Mouse (Mus musculus) liver, embryonic 11.5 days (tissue): ENCODE measurements around the gene Ski. TPM values are rescaled to one million over a fixed set of nuclear protein-coding genes. Genes with fewer than 3 reads are reported as not detected.
A peak's percentile ranks its signal among the peaks of the same experiment; 100 is the strongest.

Experiments used
- ATAC-seq: fragments of 200-750 bp; cut with Nextera tagmentation; replicated peaks from 2 replicates; pipeline ENCODE4 v1.8.0; 2017; ENCODE audit warnings: moderate number of reproducible peaks, mild to moderate bottlenecking, moderate TSS enrichment, moderate library complexity; ENCODE audit not compliant: low FRiP score
- DNase-seq: peaks from one replicate; pipeline ENCODE4 v3.0.0-alpha.2; 2017; ENCODE audit warnings: low spot score
- H3K27ac ChIP-seq: fragments of 300-500 bp; sonication (generic); 2 replicates; pipeline ENCODE4 v1.5.1; 2014; ENCODE audit warnings: mild to moderate bottlenecking, low read depth, low read length, control low read depth
- H3K27me3 ChIP-seq: fragments of 300-500 bp; sonication (generic); replicated peaks from 2 replicates; pipeline ENCODE4 v1.6.1; 2014; ENCODE audit warnings: low read length, mixed read lengths; ENCODE audit not compliant: control insufficient read depth, insufficient read depth
- H3K36me3 ChIP-seq: fragments of 300-500 bp; sonication (generic); 2 replicates; pipeline ENCODE4 v1.6.1; 2014; ENCODE audit warnings: mild to moderate bottlenecking, low read length, moderate library complexity, mixed read lengths; ENCODE audit not compliant: control insufficient read depth, insufficient read depth
- H3K4me1 ChIP-seq: fragments of 300-500 bp; sonication (generic); replicated peaks from 2 replicates; pipeline ENCODE4 v1.6.1; 2014; ENCODE audit warnings: low read length, mixed read lengths; ENCODE audit not compliant: control insufficient read depth, insufficient read depth
- H3K4me2 ChIP-seq: fragments of 300-500 bp; sonication (generic); 2 replicates; pipeline ENCODE4 v1.6.1; 2014; ENCODE audit warnings: mild to moderate bottlenecking, control low read depth, moderate library complexity
- H3K4me3 ChIP-seq: fragments of 300-500 bp; sonication (generic); 2 replicates; pipeline ENCODE4 v1.5.1; 2014; ENCODE audit warnings: low read depth, low read length, control low read depth
- H3K9ac ChIP-seq: fragments of 300-500 bp; sonication (generic); 2 replicates; pipeline ENCODE4 v1.6.1; 2014; ENCODE audit warnings: low read depth, low read length, control low read depth
- H3K9me3 ChIP-seq: fragments of 300-500 bp; sonication (generic); 2 replicates; pipeline ENCODE4 v1.6.1; 2016; ENCODE audit warnings: low read length, inconsistent platforms, mixed read lengths; ENCODE audit not compliant: control insufficient read depth
- WGBS: fragments of 180-500 bp; shearing (Covaris S2); extraction: QIAGEN DNeasy Blood & Tissue Kit; methylation state at CpG from one replicate; pipeline ENCODE4 v1.1.7; 2014; 5-methylcytosine and 5-hydroxymethylcytosine counted together
- polyA plus RNA-seq: library from polyadenylated mRNA; unstranded; fragments of >200 nt; fragmentation: Nextera tagmentation; extraction: Ambion mirVana; gene quantifications from 2 replicates; pipeline ENCODE4 v1.2.1, GENCODE M21; 2014

Gene Ski
- polyA plus RNA-seq, 1 experiment from 2014 or later: 9.8 TPM

- H3K27me3 ChIP-seq: peaks cover 11% of the 10 kb centered on the region; the same call in 1 of the 2 replicates
- peaks cover 8% of the 10 kb centered on the region for H3K4me1 ChIP-seq
- no peaks in the 10 kb centered on the region for H3K9me3 ChIP-seq
- ATAC-seq (no peak), DNase-seq (no peak)
- no peak overlapping the region for H3K4me2 ChIP-seq
- H3K36me3 ChIP-seq: no peaks in the 10 kb centered on the region
- no peak overlapping the region for H3K9ac ChIP-seq
- H3K27ac ChIP-seq: no peak overlapping the region
- no peak overlapping the region for H3K4me3 ChIP-seq
- 80% methylated on average over 5 of the region's 5 CpGs for WGBS
Measured at GRCm38 (mm10) chr4:155225918-155226317, 3.5 kb upstream of the Ski start.

- DNase-seq: no peak
- H3K9ac ChIP-seq: peak overlapping the region; percentile 85
- no peaks in the 10 kb centered on the region for H3K9me3 ChIP-seq
- H3K27me3 ChIP-seq: peaks cover 11% of the 10 kb centered on the region; the same call in 1 of the 2 replicates
- H3K4me2 ChIP-seq: peak overlapping the region; percentile 97
- H3K36me3 ChIP-seq: no peaks in the 10 kb centered on the region
- ATAC-seq: no peak
- WGBS: 31% methylated on average over 20 of the region's 20 CpGs
- peaks cover 27% of the 10 kb centered on the region for H3K4me1 ChIP-seq
- H3K4me3 ChIP-seq: peak overlapping the region; percentile 88
- peak overlapping the region; percentile 93 for H3K27ac ChIP-seq
Measured at GRCm38 (mm10) chr4:155223594-155224528, 1.5 kb upstream of the Ski start.

GRCm38 (mm10) chr4:155222841-155223593 is 625 bp upstream of the Ski start:
- H3K36me3 ChIP-seq: no peaks in the 10 kb centered on the region
- H3K9me3 ChIP-seq: no peaks in the 10 kb centered on the region
- peak overlapping the region; percentile 93 for H3K27ac ChIP-seq
- WGBS: 1% methylated on average over 81 of the region's 116 CpGs
- DNase-seq (peak; percentile 100), ATAC-seq (peak; percentile 98)
- peak overlapping the region; percentile 97 for H3K4me2 ChIP-seq
- H3K9ac ChIP-seq: peak overlapping the region; percentile 85
- peaks cover 11% of the 10 kb centered on the region; the same call in 1 of the 2 replicates for H3K27me3 ChIP-seq
- peaks cover 34% of the 10 kb centered on the region for H3K4me1 ChIP-seq
- H3K4me3 ChIP-seq: peak overlapping the region; percentile 88

- DNase-seq (peak; percentile 71), ATAC-seq (no peak)
- H3K27me3 ChIP-seq: peaks cover 11% of the 10 kb centered on the region; the same call in 1 of the 2 replicates
- H3K4me2 ChIP-seq: peak overlapping the region; percentile 97
- H3K36me3 ChIP-seq: no peaks in the 10 kb centered on the region
- no peaks in the 10 kb centered on the region for H3K9me3 ChIP-seq
- peaks cover 42% of the 10 kb centered on the region for H3K4me1 ChIP-seq
- H3K9ac ChIP-seq: peak overlapping the region; percentile 82
- H3K4me3 ChIP-seq: peak overlapping the region; percentile 88
- peak overlapping the region; percentile 35 for H3K27ac ChIP-seq
- under 1% methylated on average over 92 of the region's 93 CpGs for WGBS
Measured at GRCm38 (mm10) chr4:155221599-155222551, 517 bp downstream of the Ski start.

GRCm38 (mm10) chr4:155221106-155221505 is 1.3 kb downstream of the Ski start:
- ATAC-seq: no peak
- H3K9ac ChIP-seq: peak overlapping the region; percentile 82
- no peaks in the 10 kb centered on the region for H3K9me3 ChIP-seq
- no peak for DNase-seq
- H3K27ac ChIP-seq: no peak overlapping the region
- peaks cover 50% of the 10 kb centered on the region for H3K4me1 ChIP-seq
- H3K36me3 ChIP-seq: no peaks in the 10 kb centered on the region
- H3K4me2 ChIP-seq: peak overlapping the region; percentile 97
- peaks cover 11% of the 10 kb centered on the region; the same call in 1 of the 2 replicates for H3K27me3 ChIP-seq
- WGBS: 7% methylated on average over 7 of the region's 7 CpGs
- peak overlapping the region; percentile 88 for H3K4me3 ChIP-seq

- Histone ChIP-seq H3K4me3 (peak overlapping the region; percentile 88), H3K9me3 (no peaks in the 10 kb centered on the region), H3K27ac (no peak overlapping the region), H3K9ac (peak overlapping the region; percentile 82), H3K4me1 (peaks cover 57% of the 10 kb centered on the region), H3K27me3 (peaks cover 11% of the 10 kb centered on the region; the same call in 1 of the 2 replicates), H3K36me3 (no peaks in the 10 kb centered on the region), H3K4me2 (peak overlapping the region; percentile 97)
- no peak for DNase-seq
- WGBS: 26% methylated on average over 14 of the region's 14 CpGs
- ATAC-seq: no peak
Measured at GRCm38 (mm10) chr4:155220213-155221100, 1.9 kb downstream of the Ski start.

GRCm38 (mm10) chr4:155219271-155220212 is 2.9 kb downstream of the Ski start:
- ATAC-seq (no peak), DNase-seq (no peak)
- Histone ChIP-seq H3K36me3 (no peaks in the 10 kb centered on the region), H3K9me3 (no peaks in the 10 kb centered on the region), H3K4me2 (peak overlapping the region; percentile 97), H3K4me1 (peaks cover 61% of the 10 kb centered on the region), H3K9ac (peak overlapping the region; percentile 1), H3K27ac (no peak overlapping the region; the same call in 1 of the 2 replicates), H3K4me3 (peak overlapping the region; percentile 88), H3K27me3 (peaks cover 11% of the 10 kb centered on the region; the same call in 1 of the 2 replicates)
- WGBS: 52% methylated on average over 12 of the region's 12 CpGs
